Mouse (Mus musculus) E14TG2a.4 (cell line): ENCODE measurements around the gene Elovl7.

Source experiments
- H3K27me3 ChIP-seq: 2 replicates; pipeline ENCODE4 v1.6.1; 2014; ENCODE audit warnings: low read length, control low read depth; ENCODE audit not compliant: insufficient read depth
- H3K36me3 ChIP-seq: 2 replicates; pipeline ENCODE4 v1.6.1; 2014; ENCODE audit warnings: low read length, control low read depth; ENCODE audit not compliant: insufficient read depth
- H3K4me1 ChIP-seq: replicated peaks from 2 replicates; pipeline ENCODE4 v1.6.1; 2014; ENCODE audit warnings: low read depth, low read length, control low read depth
- H3K4me3 ChIP-seq: replicated peaks from 2 replicates; pipeline ENCODE4 v1.5.1; 2014; ENCODE audit warnings: mild to moderate bottlenecking, low read length
- H3K9me3 ChIP-seq: 2 replicates; pipeline ENCODE4 v1.6.1; 2014; ENCODE audit warnings: low read length, control low read depth
- CTCF ChIP-seq: conservative IDR thresholded peaks from 2 replicates; pipeline ENCODE4 v1.5.1; 2014; ENCODE audit warnings: low read length
- NANOG ChIP-seq: IDR thresholded peaks from 2 replicates; pipeline ENCODE4 v1.6.1; 2014; ENCODE audit warnings: borderline replicate concordance, low read length, mixed read lengths
- POU5F1 ChIP-seq: IDR thresholded peaks from 2 replicates; pipeline ENCODE4 v1.6.1; 2014; ENCODE audit warnings: low read length, borderline replicate concordance

Elovl7 gene

GRCm38 (mm10) chr13:108215231-108215780, 1.1 kb downstream of the Elovl7 start:
- TF ChIP-seq NANOG, result no peak
- TF ChIP-seq CTCF, result no peak
- no peak for TF ChIP-seq POU5F1
- no peaks in the 10 kb centered on the region for H3K36me3 ChIP-seq

DNA sequence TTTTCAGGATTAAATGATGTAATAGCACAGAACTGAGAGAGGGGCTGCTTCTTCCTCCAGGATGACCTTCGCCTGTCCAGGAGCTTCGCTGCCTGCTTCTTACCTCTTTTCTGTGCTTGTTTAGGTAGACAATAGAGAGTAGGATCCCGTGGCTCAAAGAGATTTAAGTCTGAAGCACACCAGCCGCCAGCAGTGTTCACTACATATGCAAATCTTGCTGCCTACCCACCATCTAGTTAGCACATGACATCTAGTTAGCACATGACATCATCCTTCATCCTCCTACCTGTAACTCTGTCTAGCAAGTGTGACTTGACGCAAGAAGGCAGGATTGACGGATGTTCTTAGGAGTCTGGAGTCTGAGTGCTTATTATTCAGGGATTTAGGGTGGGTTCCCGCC, 5.6 kb downstream of the Elovl7 start:
- TF ChIP-seq NANOG (no peak), POU5F1 (no peak), CTCF (no peak)
- no peak overlapping the region for H3K4me3 ChIP-seq
- H3K27me3 ChIP-seq, result peaks cover 21% of the 10 kb centered on the region
- H3K36me3 ChIP-seq, result no peaks in the 10 kb centered on the region
- H3K9me3 ChIP-seq, result no peaks in the 10 kb centered on the region
- peaks cover 35% of the 10 kb centered on the region for H3K4me1 ChIP-seq

More at GRCm38 (mm10) chr13:108215231-108215780, 1.1 kb downstream of the Elovl7 start:
- H3K4me3 ChIP-seq, result peak overlapping the region; percentile 93
- H3K27me3 ChIP-seq, result peaks cover 27% of the 10 kb centered on the region
- H3K4me1 ChIP-seq, result peaks cover 58% of the 10 kb centered on the region
- H3K9me3 ChIP-seq, result no peaks in the 10 kb centered on the region

DNA sequence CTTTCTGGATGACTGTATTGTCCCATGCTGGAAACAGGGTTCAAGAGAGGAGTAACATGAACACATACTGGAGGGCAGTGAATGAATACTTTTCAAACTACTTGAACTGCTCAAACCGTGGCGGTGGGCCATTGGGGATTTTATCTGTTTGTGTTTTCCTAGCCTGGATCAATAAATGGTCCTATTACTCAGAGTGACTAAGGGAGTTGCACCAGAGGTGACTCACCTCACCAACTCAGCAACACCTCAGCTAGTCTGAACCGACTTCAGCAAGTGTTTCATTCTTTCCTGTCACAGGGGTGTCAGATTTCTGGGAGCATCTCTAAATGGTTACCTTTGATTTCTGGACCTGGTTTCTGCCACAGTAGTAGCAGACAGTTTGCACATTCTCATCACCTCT, 15.0 kb downstream of the Elovl7 start:
- Histone ChIP-seq H3K27me3 (no peaks in the 10 kb centered on the region), H3K9me3 (no peaks in the 10 kb centered on the region), H3K36me3 (no peaks in the 10 kb centered on the region), H3K4me1 (0 out of 2 replicates have a peak, but pooled peaks cover 3% of the 10 kb centered on the region), H3K4me3 (no peak overlapping the region)
- TF ChIP-seq POU5F1, result no peak
- TF ChIP-seq CTCF, result no peak
- TF ChIP-seq NANOG, result no peak

DNA sequence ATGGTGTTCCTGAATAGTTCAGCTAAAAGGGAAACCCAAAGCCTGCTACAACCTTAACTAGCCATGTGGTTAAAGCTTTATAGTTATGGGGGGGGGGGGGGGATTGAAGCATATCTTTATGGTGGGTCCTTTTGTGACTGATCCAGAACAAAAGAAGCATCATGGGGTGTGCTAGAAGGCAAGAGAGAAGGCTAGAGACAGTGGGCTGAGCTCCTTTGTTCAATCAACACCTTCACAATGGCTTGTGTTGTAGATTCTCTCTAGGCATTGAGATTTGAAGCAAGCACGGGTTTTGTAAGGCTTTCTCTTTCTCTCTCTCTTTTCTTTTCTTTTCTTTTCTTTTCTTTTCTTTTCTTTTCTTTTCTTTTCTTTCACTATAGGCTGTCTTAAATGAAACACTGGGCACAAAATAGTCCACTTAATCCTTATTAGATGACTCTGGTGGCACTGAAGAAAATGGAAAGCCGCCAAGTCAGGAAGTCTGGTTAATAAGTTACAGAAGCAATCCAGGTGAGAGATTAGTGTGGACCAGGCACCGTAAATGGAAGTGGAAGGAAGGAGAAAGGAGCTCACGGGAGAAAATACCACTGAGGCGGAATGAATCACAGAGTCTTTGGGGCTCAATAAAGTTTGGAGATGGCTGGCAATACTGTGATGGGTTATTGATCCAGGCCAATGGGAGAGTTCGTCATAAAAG, 15.6 kb downstream of the Elovl7 start:
- TF ChIP-seq CTCF, result no peak
- Histone ChIP-seq H3K4me1 (0 out of 2 replicates have a peak, but pooled peaks cover 3% of the 10 kb centered on the region), H3K27me3 (no peaks in the 10 kb centered on the region), H3K4me3 (no peak overlapping the region), H3K9me3 (no peaks in the 10 kb centered on the region), H3K36me3 (no peaks in the 10 kb centered on the region)

- Histone ChIP-seq H3K27me3 (no peaks in the 10 kb centered on the region), H3K9me3 (peaks cover 8% of the 10 kb centered on the region), H3K4me1 (no peaks in the 10 kb centered on the region), H3K4me3 (no peak overlapping the region), H3K36me3 (no peaks in the 10 kb centered on the region)
- TF ChIP-seq NANOG (no peak), CTCF (no peak), POU5F1 (no peak)
Measured at GRCm38 (mm10) chr13:108240012-108240411, 25.8 kb downstream of the Elovl7 start.

DNA sequence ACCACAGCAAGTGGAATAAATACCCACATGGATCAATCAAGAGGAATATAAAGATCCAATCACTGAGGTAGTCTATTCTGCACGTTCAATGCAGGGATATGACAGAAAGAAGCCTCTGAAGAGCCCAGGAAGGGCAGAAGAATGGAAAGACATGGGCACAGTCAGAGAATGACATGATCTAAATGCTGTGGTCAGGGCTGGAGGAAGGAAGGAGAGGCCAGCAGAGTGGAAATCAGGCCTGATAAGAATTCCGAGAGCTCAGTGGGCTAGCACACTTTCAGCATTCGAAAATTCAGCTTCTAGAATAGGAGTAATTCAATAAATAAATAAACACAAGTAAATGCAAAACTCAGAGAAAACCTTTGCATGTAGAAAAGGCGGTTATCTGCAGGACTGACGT, 27.5 kb downstream of the Elovl7 start:
- no peaks in the 10 kb centered on the region for H3K36me3 ChIP-seq
- no peaks in the 10 kb centered on the region for H3K4me1 ChIP-seq
- no peaks in the 10 kb centered on the region for H3K27me3 ChIP-seq
- no peak overlapping the region for H3K4me3 ChIP-seq
- TF ChIP-seq POU5F1, result no peak
- TF ChIP-seq CTCF, result no peak
- peaks cover 8% of the 10 kb centered on the region for H3K9me3 ChIP-seq

DNA sequence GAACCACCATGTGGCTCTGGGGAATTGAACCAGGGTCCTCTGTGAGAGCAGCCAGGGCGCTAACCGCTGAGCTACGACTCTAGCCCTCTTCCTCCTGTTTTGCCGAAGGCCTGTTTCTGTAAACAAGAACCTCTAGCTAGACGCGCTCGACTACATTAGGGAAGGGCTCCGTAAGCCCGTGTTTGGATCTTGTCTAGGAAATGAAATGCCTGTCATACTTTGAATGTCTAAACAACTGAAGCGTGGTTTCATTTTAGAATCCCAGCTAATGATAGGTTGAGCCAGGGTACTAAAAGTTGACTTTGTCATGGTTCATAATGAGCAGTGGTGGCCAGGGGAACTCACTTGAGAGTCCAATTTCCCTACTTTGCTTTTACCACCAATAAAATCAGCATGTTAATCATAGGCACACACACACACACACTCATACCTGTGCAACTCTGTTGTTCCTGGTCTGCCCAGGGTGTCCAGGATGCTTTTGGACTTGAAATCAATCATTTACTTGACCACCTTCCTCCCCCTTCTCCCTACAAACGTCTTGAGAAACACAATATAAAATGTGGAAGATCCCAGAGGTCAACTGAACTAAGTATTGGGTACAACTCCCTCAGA, 31.0 kb downstream of the Elovl7 start:
- no peaks in the 10 kb centered on the region for H3K4me1 ChIP-seq
- no peaks in the 10 kb centered on the region for H3K9me3 ChIP-seq
- TF ChIP-seq POU5F1 (no peak), NANOG (no peak), CTCF (0 out of 2 replicates have a peak, but pooled peaks have one; percentile 3)
- H3K36me3 ChIP-seq, result no peaks in the 10 kb centered on the region
- no peaks in the 10 kb centered on the region for H3K27me3 ChIP-seq
- no peak overlapping the region for H3K4me3 ChIP-seq

DNA sequence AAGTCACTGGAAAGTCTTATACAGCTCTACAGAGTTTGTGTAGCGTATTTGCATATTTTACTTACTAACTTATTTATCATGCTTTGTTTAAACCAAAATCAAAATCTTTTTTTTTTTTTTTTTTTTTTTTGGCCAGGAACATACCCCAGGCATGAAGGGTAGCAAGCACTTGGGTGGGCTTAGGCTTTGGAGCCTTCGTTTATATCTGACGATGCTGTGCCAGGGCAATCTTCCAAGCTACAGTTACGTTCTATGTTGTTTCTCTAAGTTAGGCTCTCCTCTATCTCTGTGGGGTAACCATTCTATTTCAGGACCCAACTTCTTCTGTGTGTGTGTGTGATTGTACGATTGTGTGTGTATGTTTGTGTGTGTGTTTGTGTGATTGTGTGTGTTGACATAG, 36.9 kb downstream of the Elovl7 start:
- H3K4me3 ChIP-seq, result no peak overlapping the region
- no peaks in the 10 kb centered on the region for H3K4me1 ChIP-seq
- no peaks in the 10 kb centered on the region for H3K36me3 ChIP-seq
- 0 out of 2 replicates have a peak, but pooled peaks cover 3% of the 10 kb centered on the region for H3K9me3 ChIP-seq
- H3K27me3 ChIP-seq, result no peaks in the 10 kb centered on the region
- TF ChIP-seq POU5F1, result no peak
- no peak for TF ChIP-seq NANOG
- no peak for TF ChIP-seq CTCF

DNA sequence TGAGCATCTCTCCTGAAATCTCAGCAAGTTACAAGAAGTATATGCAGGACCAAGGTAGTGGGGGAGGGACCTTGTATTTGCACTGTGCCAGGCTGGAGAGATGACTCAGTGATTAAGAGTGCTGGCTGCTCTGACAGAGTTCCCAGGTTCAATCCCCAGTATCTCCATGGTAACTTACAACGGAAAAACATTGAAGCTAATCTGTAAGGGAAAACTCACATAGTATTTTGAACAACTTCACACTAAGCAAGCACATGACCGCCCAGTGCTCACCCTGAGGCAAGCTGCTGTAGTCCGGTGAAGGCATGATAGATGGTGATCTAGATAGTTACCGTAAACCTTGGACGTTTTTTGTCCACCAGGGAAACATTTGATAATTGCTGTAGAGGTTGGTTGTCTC, 39.8 kb downstream of the Elovl7 start:
- Histone ChIP-seq H3K27me3 (no peaks in the 10 kb centered on the region), H3K4me1 (no peaks in the 10 kb centered on the region), H3K36me3 (no peaks in the 10 kb centered on the region), H3K4me3 (no peak overlapping the region), H3K9me3 (0 out of 2 replicates have a peak, but pooled peaks cover 5% of the 10 kb centered on the region)
- no peak for TF ChIP-seq NANOG
- no peak for TF ChIP-seq POU5F1
- no peak for TF ChIP-seq CTCF
